Mouse (Mus musculus): ENCODE measurements around the gene Itk.

DNA sequence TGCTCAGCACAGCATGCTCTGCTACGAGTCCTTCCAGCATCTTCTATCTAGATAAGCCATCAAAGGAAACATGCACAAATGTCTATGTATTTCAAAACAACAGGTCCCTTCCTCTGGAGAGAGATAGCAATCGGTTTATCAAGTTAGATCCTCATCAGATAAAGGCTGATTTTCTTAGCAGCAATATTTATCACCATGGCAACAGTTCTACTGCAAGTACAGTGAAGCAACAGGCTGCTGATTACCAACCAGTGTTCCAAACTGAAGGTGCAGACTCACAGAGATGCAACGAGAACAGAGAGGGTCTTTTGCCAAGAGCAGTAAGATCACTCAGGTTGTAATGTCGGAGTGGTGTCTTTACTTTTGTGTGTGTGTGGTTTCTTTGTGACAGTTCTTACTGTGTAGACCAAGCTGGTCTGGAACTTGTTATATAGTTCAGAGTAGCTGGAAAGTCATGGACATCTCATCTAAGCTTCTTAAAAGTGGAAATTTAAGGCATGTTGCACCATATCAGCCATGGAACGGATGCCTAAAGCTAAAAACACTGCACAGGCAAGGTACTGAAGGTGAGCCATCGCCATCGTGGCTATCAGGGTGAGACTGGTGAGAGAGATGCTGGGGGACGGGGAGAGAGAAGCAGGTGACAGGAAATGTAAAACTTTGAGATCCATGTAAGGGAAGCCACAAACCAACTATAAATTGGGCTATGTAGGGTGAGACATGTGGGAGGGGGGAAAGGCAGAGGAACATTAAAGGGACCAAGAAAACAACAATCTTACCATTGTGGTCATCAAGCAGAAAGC, 32.0 kb upstream of the Itk start:
- TF ChIP-seq POLR2A (IDR thresholded peaks at IDR 0.05; ENCODE audit: insufficient read depth, low read depth, low read length) (no peak), CTCF (IDR thresholded peaks at IDR 0.05; ENCODE audit: insufficient read depth, low read depth, low read length) (no peak)

Data from olfactory bulb, adult 2 months (tissue).